Mouse (Mus musculus) midbrain, postnatal 0 days (tissue): ENCODE measurements around the gene Bloc1s1. TPM values are rescaled to one million over a fixed set of nuclear protein-coding genes. Genes with fewer than 3 reads are reported as not detected.

Experiments
- ATAC-seq: fragments of 200-750 bp; cut with Nextera tagmentation; 2 replicates; pipeline ENCODE4 v1.8.0; 2017; ENCODE audit warnings: moderate number of reproducible peaks, mild to moderate bottlenecking, moderate TSS enrichment, moderate library complexity; ENCODE audit not compliant: low FRiP score
- DNase-seq: peaks from one replicate; pipeline ENCODE4 v3.0.0-alpha.2; 2015; ENCODE audit warnings: low spot score
- H3K27ac ChIP-seq: fragments of 300-500 bp; sonication (generic); 2 replicates; pipeline ENCODE4 v1.5.1; 2014; ENCODE audit warnings: low read depth, mild to moderate bottlenecking, low read length, mixed read lengths
- H3K27me3 ChIP-seq: fragments of 300-500 bp; sonication (generic); 2 replicates; pipeline ENCODE4 v1.6.1; 2014; ENCODE audit warnings: low read length, control low read depth, mixed read lengths; ENCODE audit not compliant: insufficient read depth
- H3K36me3 ChIP-seq: fragments of 300-500 bp; sonication (generic); 2 replicates; pipeline ENCODE4 v1.6.1; 2014; ENCODE audit warnings: low read length, control low read depth, mixed read lengths; ENCODE audit not compliant: insufficient read depth
- H3K4me1 ChIP-seq: fragments of 300-500 bp; sonication (generic); 2 replicates; pipeline ENCODE4 v1.6.1; 2014; ENCODE audit warnings: mild to moderate bottlenecking, control low read depth, antibody characterized with exemption, low read length, mixed read lengths; ENCODE audit not compliant: insufficient read depth
- H3K4me2 ChIP-seq: fragments of 300-500 bp; sonication (generic); 2 replicates; pipeline ENCODE4 v1.6.1; 2014; ENCODE audit warnings: low read depth, mild to moderate bottlenecking, low read length, mixed read lengths; ENCODE audit not compliant: poor library complexity, severe bottlenecking
- H3K4me3 ChIP-seq: fragments of 300-500 bp; sonication (generic); 2 replicates; pipeline ENCODE4 v1.5.1; 2014; ENCODE audit warnings: low read depth, mild to moderate bottlenecking, low read length, moderate library complexity
- H3K9ac ChIP-seq: fragments of 300-500 bp; sonication (generic); replicated peaks from 2 replicates; pipeline ENCODE4 v1.6.1; 2014; ENCODE audit warnings: mild to moderate bottlenecking, low read length, moderate library complexity, mixed read lengths; ENCODE audit not compliant: poor library complexity, severe bottlenecking
- H3K9me3 ChIP-seq: fragments of 300-500 bp; sonication (generic); 2 replicates; pipeline ENCODE4 v1.6.1; 2016; ENCODE audit warnings: low read length, control low read depth
- CTCF ChIP-seq: IDR thresholded peaks from 2 replicates; pipeline ENCODE4 v1.5.1; 2016; ENCODE audit warnings: antibody characterized with exemption, mild to moderate bottlenecking
- WGBS: fragments of 180-500 bp; shearing (Covaris S2); extraction: QIAGEN DNeasy Blood & Tissue Kit; methylation state at CpG from one replicate; pipeline ENCODE4 v1.1.7; 2014; 5-methylcytosine and 5-hydroxymethylcytosine counted together
- polyA plus RNA-seq: library from polyadenylated mRNA; unstranded; fragments of >200 nt; fragmentation: Nextera tagmentation; extraction: Ambion mirVana; gene quantifications from 2 replicates; pipeline ENCODE4 v1.2.1, GENCODE M21; 2015
- total RNA-seq: library from RNA; depleted of rRNA; stranded (reverse); fragments of >200 nt; gene quantifications from 2 replicates; pipeline ENCODE4 v1.2.3, GENCODE M21; 2014; rRNA removed

The Bloc1s1 gene
- total RNA-seq (87.8 and 100 TPM in 2 replicates), polyA plus RNA-seq (240 and 265 TPM in 2 replicates)

- peaks cover 9% of the 10 kb centered on the region; the same call in 1 of the 2 replicates for H3K4me1 ChIP-seq
- peak within 1 kb of the TSS; percentile 92 for H3K27ac ChIP-seq
- no peaks in the 10 kb centered on the region for H3K9me3 ChIP-seq
- DNase-seq (no peak), ATAC-seq (no peak)
- H3K4me3 ChIP-seq: peak within 1 kb of the TSS; percentile 63
- no peaks in the 10 kb centered on the region for H3K27me3 ChIP-seq
- TF ChIP-seq CTCF: no peak
- peak within 1 kb of the TSS; percentile 80 for H3K9ac ChIP-seq
- H3K4me2 ChIP-seq: peak within 1 kb of the TSS; percentile 64
- 56% methylated on average over 9 of the region's 9 CpGs for WGBS
- no peaks in the 10 kb centered on the region for H3K36me3 ChIP-seq
Observed at GRCm38 (mm10) chr10:128923935-128924334, at the start of gene Bloc1s1. Gene Bloc1s1 (minus strand): TSS chr10:128924035.

- H3K27ac ChIP-seq: no peak overlapping the region
- no peaks in the 10 kb centered on the region for H3K36me3 ChIP-seq
- no peaks in the 10 kb centered on the region for H3K27me3 ChIP-seq
- ATAC-seq: no peak
- no peak overlapping the region for H3K4me3 ChIP-seq
- no peak for TF ChIP-seq CTCF
- DNase-seq: no peak
- H3K9me3 ChIP-seq: no peaks in the 10 kb centered on the region
- 69% methylated on average over 4 of the region's 4 CpGs for WGBS
- no peaks in the 10 kb centered on the region for H3K4me1 ChIP-seq
- no peak overlapping the region for H3K4me2 ChIP-seq
- no peak overlapping the region for H3K9ac ChIP-seq
Observed at GRCm38 (mm10) chr10:128972841-128973240, 49.0 kb upstream of the Bloc1s1 start.

- no peak for ATAC-seq
- Histone ChIP-seq H3K4me3 (no peak overlapping the region), H3K9ac (no peak overlapping the region), H3K27ac (no peak overlapping the region), H3K4me2 (no peak overlapping the region), H3K36me3 (no peaks in the 10 kb centered on the region), H3K9me3 (no peaks in the 10 kb centered on the region), H3K4me1 (no peaks in the 10 kb centered on the region), H3K27me3 (no peaks in the 10 kb centered on the region)
- 42% methylated on average over 1 of the region's 1 CpGs for WGBS
- no peak for TF ChIP-seq CTCF
- DNase-seq: no peak
Observed at GRCm38 (mm10) chr10:128970740-128971250, 47.0 kb upstream of the Bloc1s1 start.

- Histone ChIP-seq H3K9ac (no peak overlapping the region), H3K4me2 (no peak overlapping the region), H3K27ac (no peak overlapping the region), H3K4me1 (no peaks in the 10 kb centered on the region), H3K36me3 (no peaks in the 10 kb centered on the region), H3K9me3 (no peaks in the 10 kb centered on the region), H3K4me3 (no peak overlapping the region), H3K27me3 (no peaks in the 10 kb centered on the region)
- 45% methylated on average over 1 of the region's 1 CpGs for WGBS
- no peak for ATAC-seq
- DNase-seq: no peak
- no peak for TF ChIP-seq CTCF
Observed at GRCm38 (mm10) chr10:128968341-128968749, 44.5 kb upstream of the Bloc1s1 start.

- Histone ChIP-seq H3K4me1 (no peaks in the 10 kb centered on the region), H3K4me3 (no peak overlapping the region), H3K27ac (no peak overlapping the region), H3K9ac (no peak overlapping the region), H3K4me2 (no peak overlapping the region), H3K27me3 (no peaks in the 10 kb centered on the region), H3K36me3 (no peaks in the 10 kb centered on the region), H3K9me3 (no peaks in the 10 kb centered on the region)
- TF ChIP-seq CTCF: no peak
- no peak for DNase-seq
- WGBS: 87% methylated on average over 6 of the region's 6 CpGs
- ATAC-seq: no peak
Observed at GRCm38 (mm10) chr10:128965871-128966270, 42.0 kb upstream of the Bloc1s1 start.

GRCm38 (mm10) chr10:128964961-128965360, 41.1 kb upstream of the Bloc1s1 start:
- no peak overlapping the region for H3K9ac ChIP-seq
- no peak for ATAC-seq
- 67% methylated on average over 2 of the region's 2 CpGs for WGBS
- no peak overlapping the region for H3K27ac ChIP-seq
- H3K4me3 ChIP-seq: no peak overlapping the region
- DNase-seq: no peak
- TF ChIP-seq CTCF: no peak
- H3K4me2 ChIP-seq: no peak overlapping the region
- no peaks in the 10 kb centered on the region for H3K9me3 ChIP-seq
- H3K36me3 ChIP-seq: no peaks in the 10 kb centered on the region
- no peaks in the 10 kb centered on the region for H3K27me3 ChIP-seq
- no peaks in the 10 kb centered on the region for H3K4me1 ChIP-seq
